Mouse (Mus musculus): Measurements from ENCODE around the gene Ncmap.
"Not testable (repeated sequence)": the region's sequence is repeated elsewhere in the genome, so short reads cannot be mapped to it uniquely, and the experiment has no call there.

The Ncmap gene

GRCm38 (mm10) chr4:135401881-135402280, 3.9 kb upstream of the Ncmap start:
- no peak for DNase-seq (ENCODE audit: low spot score)

DNA sequence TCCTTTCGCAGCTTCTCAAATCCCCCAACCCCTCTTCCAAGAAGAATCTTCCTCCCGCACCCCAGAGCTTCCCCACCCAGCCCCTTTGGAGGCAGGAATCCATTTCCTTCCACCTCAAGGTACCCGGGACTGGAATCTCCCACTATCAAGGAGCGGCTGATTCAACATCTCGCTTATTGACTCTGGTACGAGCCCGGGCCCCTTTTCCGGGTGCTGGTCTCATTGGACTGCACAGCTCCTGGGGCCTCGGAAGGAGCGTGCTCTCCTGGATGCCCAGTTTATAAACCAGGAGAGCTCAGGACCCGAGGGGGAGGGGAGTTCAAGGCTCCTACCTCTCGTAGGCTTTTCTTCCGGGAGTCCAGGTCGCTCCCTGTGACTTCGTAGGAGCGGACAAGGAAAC, 476 bp downstream of the Ncmap start:
- no peak for DNase-seq (ENCODE audit: low spot score)

DNA sequence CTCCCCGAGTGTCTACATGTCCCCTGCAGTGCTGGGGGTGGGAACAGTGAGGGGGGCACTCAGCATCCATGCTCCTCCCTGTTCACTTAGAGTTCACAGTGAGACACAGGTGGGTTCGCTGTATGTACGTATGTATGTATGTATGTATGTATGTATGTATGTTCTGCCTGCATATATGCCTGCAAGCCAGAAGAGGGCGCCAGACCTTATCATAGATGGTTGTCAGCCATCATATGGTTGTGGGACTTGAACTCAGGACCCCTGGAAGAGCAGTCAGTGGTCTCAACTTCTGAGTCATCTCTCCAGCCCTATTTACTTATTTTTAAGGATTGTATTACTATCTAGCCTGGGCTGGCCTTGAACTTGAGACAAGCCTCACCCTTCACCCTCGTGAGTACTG, 1.7 kb downstream of the Ncmap start:
- DNase-seq (ENCODE audit: low spot score): no peak

DNA sequence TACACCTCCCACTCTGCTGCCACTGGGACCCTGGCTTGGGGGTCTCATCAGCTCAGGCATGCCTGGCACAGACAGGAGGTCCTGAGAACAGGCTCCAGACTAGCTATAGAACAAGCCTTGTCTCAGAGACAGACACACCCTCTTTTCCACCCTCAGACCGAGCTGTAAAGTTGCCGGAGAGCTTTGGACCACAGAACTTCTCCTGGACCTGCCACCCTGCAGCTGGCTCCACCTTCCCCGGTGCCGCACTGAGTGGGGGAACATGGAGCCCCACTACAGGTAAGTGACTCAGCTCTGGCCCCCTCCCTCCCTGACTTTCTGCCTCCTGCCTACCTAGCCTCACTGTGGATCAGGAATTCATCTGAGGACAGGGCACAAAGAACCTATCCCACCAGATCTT, 2.7 kb downstream of the Ncmap start:
- no peak for DNase-seq (ENCODE audit: low spot score)

- no peak for DNase-seq (ENCODE audit: low spot score)
Measured at GRCm38 (mm10) chr4:135394666-135395065, 3.4 kb downstream of the Ncmap start.

- no peak for DNase-seq (ENCODE audit: low spot score)
Measured at GRCm38 (mm10) chr4:135393381-135393780, 4.6 kb downstream of the Ncmap start.

DNA sequence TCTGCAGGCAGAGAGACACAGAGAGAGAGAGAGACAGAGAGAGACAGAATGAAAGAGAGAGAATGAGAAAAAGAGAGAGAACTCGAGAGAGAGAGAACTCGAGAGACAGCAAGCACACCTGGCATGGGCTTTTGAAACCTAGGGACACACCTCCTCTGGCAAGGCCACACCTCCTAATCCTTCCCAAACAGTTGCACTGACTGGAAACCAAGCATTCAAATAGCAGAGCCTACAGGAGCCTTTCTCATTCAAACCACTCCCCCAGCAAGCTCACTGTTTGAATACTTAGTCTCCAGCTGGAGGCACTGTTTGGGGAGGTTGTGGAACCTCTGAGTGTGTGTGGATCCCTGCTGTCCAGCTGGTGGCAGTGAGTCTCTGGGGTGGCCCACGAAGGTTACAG, 5.2 kb downstream of the Ncmap start:
- DNase-seq (ENCODE audit: low spot score): no peak

GRCm38 (mm10) chr4:135391014-135391413, 7.0 kb downstream of the Ncmap start:
- no peak for DNase-seq (ENCODE audit: low spot score)

DNA sequence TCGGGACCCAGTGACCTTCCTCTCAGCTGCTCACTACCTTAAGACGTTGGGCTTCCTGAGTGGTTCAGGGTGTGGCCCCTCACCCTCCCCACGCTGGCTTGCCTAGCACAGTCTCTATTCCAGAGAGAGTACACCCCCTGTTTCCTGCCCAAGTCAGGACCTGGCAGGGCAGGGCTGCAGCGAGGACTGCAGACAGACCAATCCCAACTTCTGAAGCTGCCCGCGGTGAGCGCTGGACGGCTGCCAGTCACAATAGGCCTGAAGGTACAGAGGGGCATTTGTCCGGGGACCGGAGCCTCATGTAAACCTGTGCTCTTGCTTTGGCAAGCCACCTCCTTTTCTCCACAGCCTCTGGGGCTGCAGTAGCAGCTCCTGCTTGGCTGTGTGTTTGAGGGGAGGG, 12.4 kb downstream of the Ncmap start:
- no peak for DNase-seq (ENCODE audit: low spot score)

- DNase-seq (ENCODE audit: low spot score): peak; percentile 80
Measured at GRCm38 (mm10) chr4:135382316-135382715, 15.7 kb downstream of the Ncmap start.

DNA sequence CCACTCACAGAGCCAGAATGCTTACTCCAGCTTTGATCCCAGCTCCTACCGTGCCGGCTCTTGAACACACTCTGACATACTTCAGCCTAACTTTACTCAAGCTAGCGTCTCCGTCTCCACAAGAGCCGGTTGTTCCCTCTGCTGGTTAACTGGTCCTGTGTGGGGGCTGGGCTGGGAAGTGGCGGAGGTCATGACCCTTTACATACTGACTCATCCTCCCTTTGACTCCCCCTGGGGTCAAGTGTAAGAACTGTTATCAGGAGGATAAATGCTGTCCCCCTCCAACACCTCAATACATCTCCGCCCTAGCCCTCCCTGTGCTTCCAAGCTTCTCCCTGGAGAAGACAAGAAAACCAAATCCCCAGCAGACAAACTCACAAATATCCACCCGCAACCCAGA, 16.7 kb downstream of the Ncmap start:
- no peak for DNase-seq (ENCODE audit: low spot score)

DNA sequence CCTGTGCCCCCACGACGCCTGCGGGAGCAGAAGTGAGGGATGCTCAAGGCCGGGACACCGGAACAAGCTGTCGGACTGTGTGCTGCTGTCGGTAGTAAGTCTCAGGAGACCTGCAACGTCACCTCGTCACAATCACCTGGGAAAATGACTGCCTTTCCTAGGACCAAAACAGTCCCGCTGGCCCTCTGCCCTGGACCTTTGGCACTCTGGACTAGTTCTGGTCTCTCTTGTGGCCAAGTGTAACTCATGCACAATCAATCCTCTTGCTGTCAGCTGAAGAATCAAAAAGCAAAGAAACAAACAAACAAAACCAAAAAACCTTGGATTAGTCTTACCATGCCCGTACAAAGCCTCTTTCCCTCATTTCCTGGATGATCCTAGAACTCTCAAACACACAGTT, 20.8 kb downstream of the Ncmap start:
- peak; percentile 60 for DNase-seq (ENCODE audit: low spot score)

DNA sequence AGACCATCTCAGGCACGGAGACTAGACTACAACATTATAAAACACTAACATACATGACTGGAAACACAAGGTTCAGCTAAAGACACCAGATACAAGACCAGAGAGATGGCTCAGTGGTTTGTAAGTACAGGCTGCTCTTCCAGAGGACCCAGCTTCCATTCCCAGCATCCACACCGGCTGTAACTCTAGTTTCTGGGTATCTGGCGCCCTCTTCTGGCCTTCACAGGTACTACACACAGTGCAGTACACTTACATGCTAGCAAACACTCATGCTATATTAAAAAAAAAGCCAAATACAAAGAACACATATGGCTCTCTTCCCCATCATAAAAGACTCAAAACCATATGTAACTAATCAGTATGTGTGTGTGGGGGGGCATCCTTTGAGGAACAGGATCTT, 22.6 kb downstream of the Ncmap start:
- DNase-seq (ENCODE audit: low spot score): no peak

DNA sequence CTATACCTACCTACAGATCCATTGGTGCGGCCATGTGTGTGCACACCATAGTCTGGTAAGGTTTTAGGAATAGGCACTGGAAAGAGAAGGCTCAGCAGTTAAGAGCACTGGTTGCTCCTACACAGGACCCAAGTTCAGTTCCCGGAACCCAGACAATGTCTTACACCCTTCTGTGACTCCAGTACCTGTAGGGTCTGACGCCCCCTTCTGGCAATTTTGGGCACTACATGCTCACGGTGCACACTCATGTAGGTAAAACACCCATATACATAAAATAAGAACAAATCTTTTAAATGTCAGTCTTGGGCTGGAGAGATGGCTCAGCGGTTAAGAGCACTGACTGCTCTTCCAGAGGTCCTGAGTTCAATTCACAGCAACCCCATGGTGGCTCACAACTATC, 24.7 kb downstream of the Ncmap start:
- no peak for DNase-seq (ENCODE audit: low spot score)

- no peak for DNase-seq (ENCODE audit: low spot score)
Measured at GRCm38 (mm10) chr4:135370372-135370771, 27.7 kb downstream of the Ncmap start.

GRCm38 (mm10) chr4:135362828-135363227, 35.2 kb downstream of the Ncmap start:
- DNase-seq (ENCODE audit: low spot score): no peak

DNA sequence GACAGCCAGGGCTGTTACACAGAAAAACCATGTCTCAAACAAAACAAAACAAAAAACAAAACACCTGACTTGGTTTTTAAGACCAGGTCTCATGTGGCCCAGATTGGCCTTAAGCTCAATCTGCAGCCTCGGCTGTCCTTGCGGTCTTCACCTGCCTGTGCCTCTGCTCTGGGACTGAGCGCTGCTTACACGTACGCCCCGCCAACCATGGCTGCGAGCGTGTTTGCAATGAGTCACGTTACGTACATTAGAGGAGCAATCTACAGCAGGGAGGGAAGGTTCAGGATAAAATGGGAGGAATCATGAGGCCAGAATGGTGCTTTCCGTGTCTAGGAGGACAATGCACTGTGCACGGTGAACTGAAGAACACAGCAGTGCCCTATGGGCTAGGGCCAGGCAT, 36.3 kb downstream of the Ncmap start:
- DNase-seq (ENCODE audit: low spot score): no peak

DNA sequence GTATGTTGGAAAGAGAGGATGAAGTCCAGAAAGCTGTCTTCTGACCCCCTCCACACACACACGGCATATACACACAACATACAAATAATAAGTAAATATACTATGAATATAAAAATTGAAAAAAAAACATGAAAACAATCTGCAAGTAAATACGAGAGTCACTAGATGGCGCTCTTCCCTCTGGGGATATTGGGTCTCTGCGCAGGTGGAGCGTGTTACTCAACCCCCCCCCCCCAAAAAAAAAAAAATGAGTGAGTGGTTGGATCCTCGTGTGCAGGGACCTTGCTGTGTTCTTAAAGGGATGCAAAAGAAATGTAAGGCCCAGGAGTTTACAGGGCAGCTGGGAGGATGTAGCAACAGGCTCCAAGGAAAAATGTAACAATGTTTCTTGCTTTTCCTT, 39.3 kb downstream of the Ncmap start:
- peak; percentile 80 for DNase-seq (ENCODE audit: low spot score)

DNA sequence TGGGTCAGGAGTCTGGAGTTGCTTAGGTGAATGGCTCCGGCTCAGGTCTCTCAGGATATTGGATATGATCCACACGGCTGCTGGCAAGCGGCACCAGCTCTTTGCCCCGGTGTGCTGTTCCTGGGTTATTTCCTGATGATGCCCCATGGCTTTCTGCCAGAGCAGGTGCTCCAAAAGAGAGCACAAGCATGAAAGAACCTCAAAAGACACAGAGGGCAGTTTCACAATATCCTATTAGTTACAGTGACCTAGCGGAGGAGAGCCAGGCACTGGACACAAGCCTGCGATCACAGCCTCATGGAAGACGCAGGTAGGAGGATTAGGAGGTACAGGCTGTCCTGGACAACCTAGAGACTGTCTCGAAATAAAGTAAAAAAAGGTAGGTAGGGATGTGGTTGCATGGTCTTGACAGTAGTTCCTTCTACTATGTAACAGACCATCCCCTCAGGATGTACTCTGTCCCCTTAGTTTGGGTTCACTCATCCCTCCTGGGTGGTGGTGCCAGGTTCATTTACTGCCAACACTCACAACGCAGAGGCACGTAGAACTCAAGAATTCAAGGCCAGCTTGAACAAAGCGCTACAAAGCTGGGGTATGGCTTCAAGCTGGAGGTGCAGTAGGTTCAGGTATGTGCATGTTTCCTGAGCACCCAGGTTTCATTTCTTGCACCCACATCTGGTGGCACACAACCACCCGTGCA, 40.7 kb downstream of the Ncmap start:
- no peak for DNase-seq (ENCODE audit: low spot score)

DNA sequence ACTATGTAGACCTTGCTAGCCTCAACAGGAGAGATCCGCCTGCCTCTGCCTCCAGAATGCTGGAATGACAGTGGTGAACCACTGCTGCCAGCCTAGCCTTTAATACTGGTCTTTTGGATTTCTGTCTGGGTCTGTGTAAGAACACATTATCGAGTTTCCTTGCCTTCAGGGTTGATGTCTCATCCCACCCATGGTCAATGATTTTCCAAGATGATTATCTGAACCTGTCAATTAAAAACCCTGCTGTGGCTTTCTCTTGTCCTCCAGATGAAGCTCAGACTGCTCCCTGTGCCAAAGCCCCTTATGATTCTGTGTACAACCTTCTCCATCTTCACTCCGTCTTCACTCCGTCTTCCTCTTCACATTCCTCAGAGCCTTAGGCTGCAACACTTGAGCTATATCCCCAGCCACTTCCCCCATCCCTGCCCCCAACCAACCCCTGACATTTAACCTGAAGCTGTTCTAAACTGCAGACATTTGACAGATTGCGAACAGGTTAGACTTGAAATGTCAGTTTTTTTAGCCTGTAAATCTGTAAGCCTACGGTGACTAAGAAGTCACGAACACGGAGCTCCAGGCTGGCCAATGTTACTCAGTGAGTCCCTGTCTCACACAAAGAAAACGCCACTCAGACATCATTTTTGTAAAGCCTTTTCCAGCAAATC, 42.0 kb downstream of the Ncmap start:
- no peak for DNase-seq (ENCODE audit: low spot score)

- DNase-seq (ENCODE audit: low spot score): not testable (repeated sequence)
Measured at GRCm38 (mm10) chr4:135354751-135355150, 43.3 kb downstream of the Ncmap start.

DNA sequence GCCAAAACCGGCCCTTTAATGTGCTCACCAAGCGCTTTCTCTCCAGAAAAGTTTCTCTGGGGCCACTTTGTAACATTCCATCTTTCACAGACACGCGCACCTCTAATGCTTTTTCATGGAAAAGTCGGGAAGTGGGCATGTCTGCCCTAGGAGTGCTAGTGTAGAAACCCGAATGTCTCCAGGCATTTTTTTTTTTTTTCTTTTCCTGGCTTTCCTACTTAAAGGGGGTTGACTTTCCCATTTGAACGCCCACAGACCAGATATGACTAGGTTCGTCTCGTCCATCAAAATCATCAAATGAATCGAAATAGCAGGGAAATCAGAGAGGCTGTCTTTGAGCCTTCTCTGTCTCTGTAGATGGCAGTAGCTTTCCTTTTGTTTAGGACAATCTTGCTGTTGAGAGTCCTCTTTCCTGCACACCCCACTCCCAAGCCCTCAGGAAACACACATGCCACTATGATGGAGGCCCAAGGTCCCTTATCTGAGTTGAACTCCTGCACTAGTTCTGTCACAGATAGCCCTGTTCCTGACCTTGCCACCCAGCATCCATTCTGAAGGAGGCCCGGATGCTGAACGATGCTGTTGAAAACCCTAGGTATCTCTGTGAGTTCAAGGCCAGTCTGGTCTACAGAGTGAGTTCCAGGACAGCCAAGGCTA, 44.1 kb downstream of the Ncmap start:
- DNase-seq (ENCODE audit: low spot score): no peak

- peak; percentile 95 for DNase-seq (ENCODE audit: low spot score)
Measured at GRCm38 (mm10) chr4:135353066-135353793, 44.8 kb downstream of the Ncmap start, which contains the start of gene Srrm1. TSS of gene Srrm1 (minus strand) at chr4:135353321.
